Comparison of ENCODE assay signal across 8 mouse cellular contexts in the genomic region with DNA sequence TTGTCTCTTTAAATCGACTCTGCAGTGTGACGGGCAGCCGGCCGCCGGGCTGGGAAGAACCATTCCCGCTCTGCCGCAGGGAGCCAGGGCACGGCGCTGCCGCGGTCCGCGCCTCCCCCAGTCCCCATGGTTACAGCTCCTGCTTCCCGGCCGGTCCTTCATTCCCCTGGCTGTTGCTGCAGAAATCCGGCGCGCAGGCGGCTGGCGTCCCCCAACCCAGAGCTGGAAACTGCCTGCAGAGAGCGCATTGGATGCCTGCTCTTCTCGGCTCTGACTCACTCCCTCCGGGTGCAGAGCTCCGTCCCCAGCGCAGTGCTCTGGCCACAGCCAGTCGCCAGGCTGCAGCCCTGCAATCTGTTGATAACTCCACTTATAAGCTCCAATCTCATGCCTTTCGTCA. TPM values are rescaled to one million over a fixed set of nuclear protein-coding genes. Genes with fewer than 3 reads are reported as not detected.
DNase-seq lines count a peak whose midpoint lies in the region; ATAC-seq lines count a peak whose summit lies in the region.
"Had no signal": no experiment of that assay in that cellular context is flagged by ENCODE, and none has a peak within 500 bp of the region (broad histone marks: within the 10 kb centered on the region; RNA-seq: fewer than 3 reads in every experiment).

A gene (plus strand): TSS at position 139 of the 400 bp plus-strand sequence.

- ATAC-seq in intestine, embryonic 14.5 days (replicated peaks; ENCODE audit: low FRiP score, low TSS enrichment, low read depth) = peak; percentile 82
- ATAC-seq in limb, embryonic 11.5 days (ENCODE audit: insufficient number of reproducible peaks, low FRiP score, low TSS enrichment, low read depth) = peak; percentile 82

- H3K27ac ChIP-seq in intestine, embryonic 14.5 days (ENCODE audit: low read depth) = no peak within 1 kb of the TSS
- no peak within 1 kb of the TSS for H3K27ac ChIP-seq in limb, embryonic 11.5 days (replicated peaks; ENCODE audit: low read depth, low read length)

- under 1% methylated on average over 27 of the region's 27 CpGs for WGBS in intestine, embryonic 14.5 days
- WGBS in limb, embryonic 11.5 days = 1% methylated on average over 27 of the region's 27 CpGs

- no peaks in the 10 kb centered on the region for H3K36me3 ChIP-seq in intestine, embryonic 14.5 days (ENCODE audit: control insufficient read depth, insufficient read depth, low read length)
- H3K36me3 ChIP-seq in limb, embryonic 11.5 days (ENCODE audit: control insufficient read depth, insufficient read depth, low read length) = no peaks in the 10 kb centered on the region

- no peak within 1 kb of the TSS for H3K9ac ChIP-seq in intestine, embryonic 14.5 days (ENCODE audit: low read length)
- no peak within 1 kb of the TSS for H3K9ac ChIP-seq in limb, embryonic 11.5 days (ENCODE audit: low read length)

- peak; percentile 67 to 74 for DNase-seq in adrenal gland, postnatal 36 days
- peak; percentile 66 for DNase-seq in embryo, embryonic 11.5 days (ENCODE audit: low read depth, low spot score)
- DNase-seq in gastrocnemius, postnatal 25 days = peak; percentile 63
- DNase-seq in intestine, embryonic 14.5 days (ENCODE audit: low spot score) = peak; percentile 78
- DNase-seq in limb, embryonic 11.5 days (ENCODE audit: low spot score) = peak; percentile 83
- DNase-seq in ovary, adult 18-20 months (ENCODE audit: low spot score) = peak; percentile 29
- DNase-seq in spleen, adult 12 weeks (ENCODE audit: low spot score) = no peak

- H3K4me1 ChIP-seq in intestine, embryonic 14.5 days (replicated peaks; ENCODE audit: control insufficient read depth, insufficient read depth, low read length) = 0 out of 2 replicates have a peak, but pooled peaks cover 3% of the 10 kb centered on the region
- H3K4me1 ChIP-seq in limb, embryonic 11.5 days (ENCODE audit: control insufficient read depth, insufficient read depth, low read length) = 0 out of 2 replicates have a peak, but pooled peaks cover 3% of the 10 kb centered on the region

- peak within 1 kb of the TSS; percentile 6; the same call in 1 of the 2 replicates for H3K4me3 ChIP-seq in intestine, embryonic 14.5 days (ENCODE audit: low read depth, low read length)
- H3K4me3 ChIP-seq in limb, embryonic 11.5 days (ENCODE audit: low read depth, low read length) = no peak within 1 kb of the TSS; the same call in 1 of the 2 replicates

- no peaks in the 10 kb centered on the region for H3K9me3 ChIP-seq in intestine, embryonic 14.5 days (ENCODE audit: control insufficient read depth, low read length)
- no peaks in the 10 kb centered on the region for H3K9me3 ChIP-seq in limb, embryonic 11.5 days (ENCODE audit: control insufficient read depth, low read length)

- H3K27me3 ChIP-seq in intestine, embryonic 14.5 days (replicated peaks; ENCODE audit: control insufficient read depth, insufficient read depth, low read length) = peaks cover 24% of the 10 kb centered on the region; the same call in 1 of the 2 replicates
- H3K27me3 ChIP-seq in limb, embryonic 11.5 days (ENCODE audit: control insufficient read depth, insufficient read depth, low read length) = peaks cover 8% of the 10 kb centered on the region; the same call in 1 of the 2 replicates

- peak within 1 kb of the TSS; percentile 42 for H3K4me2 ChIP-seq in intestine, embryonic 14.5 days (ENCODE audit: low read length)
- peak within 1 kb of the TSS; percentile 40; the same call in 1 of the 2 replicates for H3K4me2 ChIP-seq in limb, embryonic 11.5 days (ENCODE audit: low read depth, severe bottlenecking)

RNA-seq across cellular contexts. Expression of the gene that starts here (rescaled TPM):
- 1 to 10 TPM; 2.2 to 3.9 TPM for total RNA-seq in adrenal gland, postnatal 36 days (2021)
- under 1 TPM in 1 of 2 experiments, not detected in 1; 0.10 TPM for total RNA-seq in gastrocnemius, postnatal 25 days (2021)
- 0.50 and 0.56 TPM in 2 replicates for polyA plus RNA-seq in intestine, embryonic 14.5 days (2014; fragmentation: Nextera tagmentation; extraction: Ambion mirVana)
- polyA plus RNA-seq in limb, embryonic 11.5 days (2014; fragmentation: Nextera tagmentation; extraction: Ambion mirVana) = not detected in 2 replicates
- total RNA-seq: liver, adult 2 months had no signal
- polyA plus RNA-seq: liver, adult 2 months had no signal

Comparison
In these comparisons a context has a peak if more than half of its experiments do, and no peak if none do; other contexts are left out.
1. Peak in DNase-seq in gastrocnemius, postnatal 25 days; RNA of the gene not detected or under 1 TPM.
2. Peak in DNase-seq, ATAC-seq, H3K4me3 ChIP-seq and H3K4me2 ChIP-seq in intestine, embryonic 14.5 days; RNA of the gene not detected or under 1 TPM.
3. Peak in DNase-seq, ATAC-seq and H3K4me2 ChIP-seq in limb, embryonic 11.5 days; RNA of the gene not detected or under 1 TPM.